Mouse (Mus musculus) 3134 (cell line): ENCODE measurements around the gene Fbxo3.
"Not testable (repeated sequence)": the region's sequence is repeated elsewhere in the genome, so short reads cannot be mapped to it uniquely, and the experiment has no call there.

Experiments used
- DNase-seq: peaks from one replicate; pipeline ENCODE4 v3.0.0-alpha.2; 2011; ENCODE audit warnings: low spot score; ENCODE audit not compliant: insufficient read length; ENCODE audit errors: extremely low read depth

Fbxo3 gene

DNA sequence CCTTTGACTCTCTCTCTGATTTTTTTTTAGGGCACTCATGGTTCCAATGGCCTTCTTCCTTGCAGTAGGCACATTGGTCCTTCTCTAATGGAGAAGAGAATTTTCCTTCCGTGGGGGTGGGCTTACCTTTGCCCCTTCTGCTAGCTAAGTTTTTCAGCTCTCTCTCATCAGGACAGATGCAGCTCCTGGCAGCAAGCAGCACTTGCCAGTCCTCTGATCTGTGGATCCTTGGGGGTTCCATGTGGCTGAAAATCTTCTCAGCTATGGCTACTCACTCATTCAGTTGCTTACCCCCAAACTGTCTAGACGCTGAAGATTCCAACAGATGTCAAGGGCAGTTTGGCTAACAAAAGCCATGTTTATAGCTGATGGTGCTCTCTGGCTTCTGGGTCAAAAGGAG, 65.8 kb downstream of the Fbxo3 start:
- DNase-seq = no peak

DNA sequence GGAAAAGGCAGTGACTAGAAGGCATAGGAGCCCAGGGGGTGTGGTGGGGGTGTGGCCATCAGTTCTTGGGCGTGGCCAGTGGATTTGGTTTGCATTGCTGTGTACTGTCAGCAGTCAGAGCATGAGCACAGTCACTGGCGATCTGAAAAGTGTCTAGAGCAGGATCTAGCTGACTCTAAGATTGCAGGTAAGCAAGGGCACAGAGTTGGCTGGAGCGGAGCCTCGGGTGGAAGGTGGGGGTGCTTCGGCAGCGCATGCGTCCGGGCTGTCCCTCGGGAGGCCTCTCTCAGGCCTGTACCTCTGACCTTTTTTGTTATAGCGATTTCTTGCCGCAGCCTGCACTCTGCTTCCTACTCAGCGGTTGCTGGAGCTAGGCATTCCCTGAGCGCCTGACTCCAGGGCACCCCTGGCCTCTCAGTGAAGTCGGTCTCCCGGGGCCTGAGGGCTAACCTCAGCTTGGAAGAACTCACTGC, 68.3 kb downstream of the Fbxo3 start, which contains the start of gene Cd59a:
Cd59a (plus strand) TSS at position 61 of the 473 bp plus-strand sequence.
- DNase-seq = peak; percentile 83

DNA sequence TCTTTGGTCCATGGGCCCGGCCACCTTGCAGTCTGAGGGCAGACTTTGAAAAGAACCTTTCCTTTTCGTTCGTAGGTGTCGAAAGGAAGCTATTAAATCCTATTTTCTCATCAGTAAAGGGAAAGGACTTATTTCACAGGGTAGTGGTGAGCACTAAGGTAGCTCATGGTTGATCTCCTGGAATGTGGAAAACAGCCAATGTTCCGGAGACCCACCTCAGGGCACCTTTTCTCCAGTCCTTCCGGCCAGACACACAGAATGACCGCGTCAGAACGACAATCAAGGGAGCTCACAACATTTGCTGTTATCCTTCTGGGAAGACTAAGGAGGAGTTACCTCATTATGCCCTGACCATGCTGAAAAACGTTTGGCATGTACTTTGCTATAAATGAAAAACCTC, 68.7 kb downstream of the Fbxo3 start:
- DNase-seq = no peak

DNA sequence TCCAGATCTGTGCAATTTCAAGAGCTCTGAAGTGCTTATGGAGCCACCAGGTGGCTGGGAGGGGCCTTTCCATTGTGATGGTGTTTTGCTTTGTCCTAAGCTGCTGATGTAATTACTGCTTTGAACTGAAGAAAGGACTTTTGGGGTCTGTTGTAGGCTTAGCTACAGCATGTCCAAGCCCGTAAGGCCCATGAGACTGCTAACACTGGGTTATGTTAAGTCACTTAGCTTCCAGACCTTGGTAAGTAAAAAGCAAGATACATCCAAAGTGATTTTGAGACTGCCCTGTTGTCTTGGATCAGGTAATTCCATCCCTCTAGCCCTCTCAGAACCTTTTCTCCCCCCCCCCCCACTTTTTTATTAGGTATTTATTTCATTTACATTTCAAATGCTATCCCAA, 69.3 kb downstream of the Fbxo3 start:
- DNase-seq = not testable (repeated sequence)

DNA sequence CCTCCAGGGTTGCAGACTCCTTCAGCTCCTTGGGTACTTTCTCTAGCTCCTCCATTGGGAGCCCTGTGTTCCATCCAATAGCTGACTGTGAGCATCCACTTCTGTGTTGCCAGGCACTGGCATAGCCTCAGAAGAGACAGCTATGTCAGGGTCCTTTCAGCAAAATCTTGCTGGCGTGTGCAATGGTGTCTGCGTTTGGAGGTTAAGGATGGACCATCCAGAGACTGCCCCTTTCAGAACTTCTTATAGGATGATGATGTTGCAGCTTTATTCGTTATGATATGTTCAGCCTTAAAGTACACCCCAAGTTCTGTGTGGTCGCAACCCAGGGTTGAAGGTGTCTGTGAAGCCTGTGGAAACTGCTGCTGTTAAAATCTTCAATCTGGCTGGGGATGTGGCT, 69.9 kb downstream of the Fbxo3 start:
- DNase-seq = not testable (repeated sequence)

DNA sequence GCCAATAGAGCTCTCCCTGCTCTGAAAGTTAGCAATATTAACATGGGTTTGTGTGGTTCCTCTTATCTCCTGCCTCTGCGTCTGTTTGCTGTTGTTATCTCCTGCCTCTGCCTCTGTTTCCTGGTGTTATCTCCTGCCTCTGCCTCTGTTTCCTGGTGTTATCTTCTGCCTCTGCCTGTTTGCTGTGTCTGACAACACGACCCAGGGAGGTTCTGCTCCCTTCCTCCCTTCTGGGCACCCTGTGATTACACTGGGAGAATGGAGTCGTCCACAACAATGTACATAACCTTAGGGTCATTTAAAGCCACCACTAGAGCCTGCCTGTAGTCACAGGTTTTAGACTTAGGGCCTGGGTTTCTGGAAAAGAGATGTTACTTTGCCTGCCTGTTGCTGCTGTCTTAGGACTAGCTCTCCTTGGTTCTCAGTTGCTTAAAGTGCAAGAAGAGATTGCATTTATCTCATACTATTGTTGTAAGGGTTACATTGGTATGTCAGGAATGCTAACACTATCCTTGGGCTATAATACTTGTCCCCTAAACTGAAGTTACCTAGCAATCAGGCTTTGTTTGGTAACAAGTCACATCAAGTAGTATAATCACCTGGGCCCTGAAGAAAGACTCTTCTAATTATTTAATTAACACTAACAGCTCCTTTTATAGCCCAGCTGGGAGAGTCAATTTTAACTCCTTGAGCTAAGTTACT, 71.2 kb downstream of the Fbxo3 start:
- no peak for DNase-seq

DNA sequence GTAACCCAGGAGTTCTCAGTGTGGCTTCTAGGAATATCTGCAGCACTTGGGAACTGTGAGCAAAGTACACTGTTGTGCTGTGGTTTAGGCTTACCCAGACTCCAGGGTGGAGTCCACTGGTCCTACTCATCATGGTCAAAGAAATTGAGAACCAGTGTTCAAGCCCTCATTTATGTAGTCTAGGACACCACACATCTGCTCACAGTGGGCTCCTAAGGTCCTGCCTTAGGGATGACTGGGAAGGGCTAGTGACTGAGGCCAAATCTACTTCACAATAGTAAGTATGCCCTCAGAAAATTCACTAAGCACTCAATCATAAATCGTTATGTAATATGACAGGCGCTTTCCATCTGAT, 71.7 kb downstream of the Fbxo3 start:
- DNase-seq = no peak

DNA sequence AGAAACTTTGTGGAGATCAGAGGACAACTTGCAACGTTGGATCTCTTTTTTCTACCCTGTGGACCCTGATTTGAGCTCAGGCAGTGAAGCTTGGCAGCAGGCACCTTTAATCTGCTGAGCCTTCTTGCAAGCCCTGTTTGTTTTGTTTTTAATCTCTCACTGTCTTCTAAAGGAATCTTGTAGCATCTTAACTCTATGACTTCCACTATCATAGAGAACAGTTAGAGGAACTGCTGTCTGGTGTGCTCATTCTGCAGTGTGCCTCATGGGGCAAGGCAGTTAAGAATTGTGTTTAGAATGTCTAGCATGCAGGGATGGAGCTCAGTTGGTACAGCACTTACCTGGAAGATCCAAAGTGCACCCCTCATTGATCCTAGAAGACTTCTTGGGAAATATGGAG, 72.4 kb downstream of the Fbxo3 start:
- no peak for DNase-seq

DNA sequence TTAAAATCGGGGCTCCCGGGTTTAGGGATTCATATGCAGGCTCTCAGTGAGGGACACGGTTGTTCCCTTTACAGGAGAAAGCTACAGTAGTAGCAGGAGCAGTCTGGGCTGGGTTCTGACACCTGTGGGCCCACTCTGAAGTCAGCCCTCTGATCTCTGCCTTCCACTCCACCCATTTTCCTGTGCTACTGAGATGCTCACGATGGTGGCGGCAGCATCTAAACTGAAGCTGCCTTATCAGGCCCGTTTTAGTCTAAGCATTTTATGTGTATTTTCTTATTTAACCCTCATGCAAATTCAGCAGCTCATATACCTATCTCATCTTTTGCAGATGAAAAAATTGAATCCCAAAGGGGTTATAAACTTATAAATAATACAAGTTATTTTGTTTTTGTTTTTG, 77.3 kb downstream of the Fbxo3 start:
- no peak for DNase-seq

DNA sequence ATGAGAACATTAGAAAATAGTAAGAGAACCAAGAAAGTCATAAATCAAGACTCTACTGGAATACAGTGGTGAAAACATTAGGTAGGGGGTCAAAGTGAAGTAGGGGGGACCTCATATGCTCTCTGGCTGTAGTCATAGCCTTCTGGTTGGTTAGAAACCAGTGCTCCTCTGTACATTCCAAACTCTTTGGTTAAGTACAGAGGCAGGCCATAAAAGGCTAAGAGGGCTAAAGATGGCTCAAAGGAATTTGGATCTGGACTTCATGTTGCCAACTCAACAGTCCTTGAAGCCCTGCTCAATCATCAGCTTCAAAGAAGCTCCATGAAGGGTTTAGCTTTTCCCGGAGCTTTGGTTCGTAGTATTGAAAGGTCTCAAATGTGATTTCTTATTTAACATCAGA, 81.5 kb downstream of the Fbxo3 start:
- not testable (repeated sequence) for DNase-seq

DNA sequence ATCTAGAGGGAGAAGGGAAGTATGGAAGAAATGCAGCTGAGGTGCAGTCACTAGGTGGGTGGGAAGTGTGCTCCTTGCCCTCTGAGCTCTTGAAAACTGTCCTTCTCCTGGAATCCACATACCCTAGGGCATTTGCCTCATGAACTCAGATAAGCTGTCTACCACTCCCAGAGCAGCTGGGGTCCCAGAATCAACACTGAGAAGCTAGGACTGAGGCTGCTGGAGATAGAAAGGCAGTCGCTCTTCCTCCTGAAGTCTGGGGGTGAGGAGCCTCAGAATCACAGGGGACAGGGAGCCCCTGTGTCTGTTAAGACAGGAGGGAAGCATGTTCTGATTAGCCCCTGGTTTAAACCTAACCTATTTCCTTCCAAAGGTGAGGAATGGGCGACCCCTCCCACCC, 82.0 kb downstream of the Fbxo3 start:
- no peak for DNase-seq

DNA sequence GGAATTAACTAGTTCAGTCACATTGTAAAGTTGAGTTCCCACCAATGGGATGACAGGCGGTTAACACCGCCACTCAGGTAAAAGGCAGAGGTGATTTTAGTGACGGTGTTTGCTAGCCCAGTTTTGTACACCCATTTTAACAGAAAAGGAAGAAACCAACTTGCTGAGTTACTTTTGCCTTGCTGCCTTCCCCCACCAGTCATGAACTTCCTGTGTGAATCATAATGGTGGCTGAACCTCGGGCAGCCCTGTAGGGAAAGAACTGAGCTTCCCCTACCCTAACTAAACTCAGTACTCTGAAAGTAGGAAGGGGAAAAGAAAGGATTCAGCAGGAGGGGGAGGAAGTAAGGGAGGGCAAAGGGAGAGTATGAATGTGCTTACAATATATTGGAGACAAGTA, 82.5 kb downstream of the Fbxo3 start:
- no peak for DNase-seq

DNA sequence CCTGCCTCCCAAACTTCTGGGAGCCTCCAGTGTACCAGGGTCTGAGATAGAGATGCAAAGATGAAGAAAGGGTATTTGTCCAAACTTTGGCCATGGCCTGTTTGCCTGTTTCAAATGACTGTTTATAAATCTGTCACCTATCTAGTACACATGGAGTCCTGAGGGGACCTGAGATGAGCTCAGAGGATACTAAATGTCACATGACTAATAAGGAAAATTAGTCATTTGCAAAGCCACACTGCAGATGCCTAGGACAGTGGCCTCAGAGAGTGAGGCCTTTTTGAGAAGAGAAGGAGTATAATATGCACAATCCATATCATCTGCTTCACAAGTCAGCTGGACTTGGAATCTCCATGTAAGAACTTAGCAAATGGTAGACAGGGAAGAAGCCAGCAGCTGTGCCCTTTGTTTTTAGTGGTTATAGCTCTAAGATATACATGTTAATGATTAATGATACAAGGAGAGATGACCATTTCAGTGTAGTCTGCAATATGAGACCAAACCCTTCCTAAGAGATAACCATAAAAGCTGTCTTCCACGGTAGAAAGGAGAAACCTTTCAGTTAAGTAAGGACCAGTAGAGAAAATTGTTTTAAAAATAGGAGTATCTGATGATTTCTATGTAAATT, 83.8 kb downstream of the Fbxo3 start:
- DNase-seq = not testable (repeated sequence)
